Mouse (Mus musculus) heart, postnatal 14 days (tissue): Measurements from ENCODE around the gene Nup188. TPM values are rescaled to one million over a fixed set of nuclear protein-coding genes. Genes with fewer than 3 reads are reported as not detected.
A peak's percentile ranks its signal among the peaks of the same experiment; 100 is the strongest.

Experiments
- DNase-seq, 2 experiments: peaks; one replicate each; pipeline ENCODE4 v3.0.0; 2021 to 2022
- intact Hi-C: fragments of 180-260 bp; cut with DNase I; formaldehyde crosslinking; loops from one replicate; pipeline ENCODE4 v1.15.1; 2025
- microRNA-seq, 2 experiments: library from miRNA; unstranded; fragments of <30 nt; microRNA quantifications; one replicate each; pipeline ENCODE4 v1.2.0; 2021 to 2022
- total RNA-seq, 2 experiments: library from RNA; stranded (reverse); gene quantifications; 2 replicates each; pipeline ENCODE4 v1.2.3; 2021

Nup188 gene
- total RNA-seq, 2 experiments from 2014 or later: 20.9 to 22.1 TPM

GRCm38 (mm10) chr2:30375893-30376292 is 89.7 kb downstream of the Nup188 start:
- intact Hi-C loops: no loop called here
- DNase-seq: no peak

- no peak for DNase-seq
- intact Hi-C loops: no loop called here
These were observed 91.5 kb downstream of the Nup188 start for GRCm38 (mm10) chr2:30377721-30378120.

- DNase-seq: no peak
- intact Hi-C loops: no loop called here
These were observed 93.1 kb downstream of the Nup188 start for GRCm38 (mm10) chr2:30379307-30379706.

GRCm38 (mm10) chr2:30380564-30381376 is 94.6 kb downstream of the Nup188 start:
- DNase-seq: peak; percentile 23 to 39
- intact Hi-C loops: no loop called here

GRCm38 (mm10) chr2:30381377-30381725 is 95.2 kb downstream of the Nup188 start:
- intact Hi-C loops: no loop called here
- DNase-seq: peak; percentile 35 to 42

- intact Hi-C loops: no loop called here
- DNase-seq: no peak
These were observed 98.6 kb downstream of the Nup188 start for GRCm38 (mm10) chr2:30384814-30385213.

GRCm38 (mm10) chr2:30385591-30385990 is 99.4 kb downstream of the Nup188 start:
- no peak for DNase-seq
- intact Hi-C loops: no loop called here

- intact Hi-C loops: no loop called here
- DNase-seq: no peak
These were observed 100.7 kb downstream of the Nup188 start for GRCm38 (mm10) chr2:30386913-30387312.

GRCm38 (mm10) chr2:30389000-30389399 is 102.8 kb downstream of the Nup188 start:
- intact Hi-C loops: no loop called here
- DNase-seq: no peak

GRCm38 (mm10) chr2:30392114-30392576 is 105.9 kb downstream of the Nup188 start, which contains the start of gene Dolpp1:
Gene Dolpp1, plus strand, starts transcription at chr2:30392254.
- intact Hi-C loops: no loop called here
- peak; percentile 93 to 94 for DNase-seq

GRCm38 (mm10) chr2:30392577-30393369 is 106.6 kb downstream of the Nup188 start:
- intact Hi-C loops: no loop called here
- DNase-seq: peak; percentile 85

GRCm38 (mm10) chr2:30393370-30393656 is 107.1 kb downstream of the Nup188 start:
- DNase-seq: no peak
- intact Hi-C loops: no loop called here

Small RNA genes lying within 50 kb of the gene (microRNA-seq; reads per million reads assigned to microRNA genes)
- 0 reads per million in 2 experiments for gene Gm47292

Other genes with a start within 250 kb of the Nup188 start
- gene Wdr34, start 237.5 kb upstream of the Nup188 start, total RNA-seq: 1 to 10 TPM; 7.2 TPM
- gene Set, start 229.0 kb upstream of the Nup188 start, total RNA-seq: 10 to 100 TPM; 93.9 to 97.0 TPM
- 10 to 100 TPM; 10.3 to 12.2 TPM for gene Pkn3, start 208.7 kb upstream of the Nup188 start, total RNA-seq
- gene Zdhhc12, start 192.7 kb upstream of the Nup188 start, total RNA-seq: 1 to 10 TPM; 5.2 to 5.6 TPM
- gene Zer1, start 161.8 kb upstream of the Nup188 start, total RNA-seq: 10 to 100 TPM; 25.1 to 27.7 TPM
- 10 to 100 TPM; 18.8 to 19.6 TPM for gene Tbc1d13, start 152.7 kb upstream of the Nup188 start, total RNA-seq
- gene Endog, start 114.9 kb upstream of the Nup188 start, total RNA-seq: 10 to 100 TPM; 74.1 to 78.0 TPM
- gene Spout1, start 107.9 kb upstream of the Nup188 start, total RNA-seq: 1 to 10 TPM; 5.9 to 6.3 TPM
- gene Kyat1, start 80.5 kb upstream of the Nup188 start, total RNA-seq: 10 to 100 TPM; 48.4 to 49.2 TPM
- gene Lrrc8a, start 48.7 kb upstream of the Nup188 start, total RNA-seq: 10 to 100 TPM; 90.1 to 90.5 TPM
- 1 to 10 TPM; 4.1 to 4.6 TPM for gene Gm28035, start 45.8 kb upstream of the Nup188 start, total RNA-seq
- 10 to 100 TPM; 50.1 to 66.9 TPM for gene Phyhd1, start 20.2 kb upstream of the Nup188 start, total RNA-seq
- 1 to 10 TPM in 1 of 2 experiments, not detected in 1; 2.2 TPM for gene Gm28038, start 5.4 kb upstream of the Nup188 start, total RNA-seq
- gene Dolk, start 63 bp upstream of the Nup188 start, total RNA-seq: 10 to 100 TPM; 24.5 to 24.7 TPM
- 10 to 100 TPM; 50.6 to 56.2 TPM for gene Sh3glb2, start 72.9 kb downstream of the Nup188 start, total RNA-seq
- gene Miga2, start 77.8 kb downstream of the Nup188 start, total RNA-seq: 10 to 100 TPM; 74.7 to 80.0 TPM
- gene Dolpp1, start 105.9 kb downstream of the Nup188 start, total RNA-seq: 10 to 100 TPM; 11.4 to 12.1 TPM
- 100 to 1,000 TPM; 441 to 477 TPM for gene Crat, start 129.4 kb downstream of the Nup188 start, total RNA-seq
- gene Ptpa, start 129.6 kb downstream of the Nup188 start, total RNA-seq: 100 to 1,000 TPM in 1 of 2 experiments, 10 to 100 TPM in 1; 99.1 to 109 TPM
- 1 to 10 TPM; 5.8 to 6.3 TPM for gene Ier5l, start 187.8 kb downstream of the Nup188 start, total RNA-seq